Mouse (Mus musculus) forebrain, embryonic 16.5 days (tissue): Measurements from ENCODE around the gene Tnfrsf14. TPM values are rescaled to one million over a fixed set of nuclear protein-coding genes. Genes with fewer than 3 reads are reported as not detected.

Experiments
- ATAC-seq: fragments of 200-750 bp; cut with Nextera tagmentation; 2 replicates; pipeline ENCODE4 v1.8.0; 2017; ENCODE audit warnings: mild to moderate bottlenecking, moderate library complexity
- H3K27ac ChIP-seq: fragments of 300-500 bp; sonication (generic); 2 replicates; pipeline ENCODE4 v1.5.1; 2014; ENCODE audit warnings: low read length, control low read depth
- H3K27me3 ChIP-seq: fragments of 300-500 bp; sonication (generic); replicated peaks from 2 replicates; pipeline ENCODE4 v1.6.1; 2014; ENCODE audit warnings: low read length; ENCODE audit not compliant: control insufficient read depth, insufficient read depth
- H3K36me3 ChIP-seq: fragments of 300-500 bp; sonication (generic); 2 replicates; pipeline ENCODE4 v1.6.1; 2014; ENCODE audit not compliant: control insufficient read depth, insufficient read depth
- H3K4me1 ChIP-seq: fragments of 300-500 bp; sonication (generic); replicated peaks from 2 replicates; pipeline ENCODE4 v1.6.1; 2014; ENCODE audit warnings: low read length; ENCODE audit not compliant: control insufficient read depth, insufficient read depth
- H3K4me2 ChIP-seq: fragments of 300-500 bp; sonication (generic); 2 replicates; pipeline ENCODE4 v1.6.1; 2014; ENCODE audit warnings: mild to moderate bottlenecking, low read length, control low read depth
- H3K4me3 ChIP-seq: fragments of 300-500 bp; sonication (generic); replicated peaks from 2 replicates; pipeline ENCODE4 v1.5.1; 2014; ENCODE audit warnings: mild to moderate bottlenecking, low read length, control low read depth
- H3K9ac ChIP-seq: fragments of 300-500 bp; sonication (generic); replicated peaks from 2 replicates; pipeline ENCODE4 v1.6.1; 2014; ENCODE audit warnings: low read depth, low read length, control low read depth
- H3K9me3 ChIP-seq: fragments of 300-500 bp; sonication (generic); 2 replicates; pipeline ENCODE4 v1.6.1; 2016; ENCODE audit warnings: low read length; ENCODE audit not compliant: control insufficient read depth
- WGBS: fragments of 180-500 bp; shearing (Covaris S2); extraction: QIAGEN DNeasy Blood & Tissue Kit; methylation state at CpG from one replicate; pipeline ENCODE4 v1.1.7; 2014; 5-methylcytosine and 5-hydroxymethylcytosine counted together
- polyA plus RNA-seq: library from polyadenylated mRNA; unstranded; fragments of >200 nt; fragmentation: Nextera tagmentation; extraction: Ambion mirVana; gene quantifications from 2 replicates; pipeline ENCODE4 v1.2.1, GENCODE M21; 2015

Gene Tnfrsf14
- polyA plus RNA-seq, 1 experiment from 2014 or later = 0.27 TPM

- Histone ChIP-seq H3K4me1 (peaks cover 14% of the 10 kb centered on the region), H3K4me2 (no peak overlapping the region), H3K27ac (no peak overlapping the region), H3K9ac (no peak overlapping the region), H3K36me3 (no peaks in the 10 kb centered on the region), H3K27me3 (no peaks in the 10 kb centered on the region), H3K4me3 (no peak overlapping the region), H3K9me3 (no peaks in the 10 kb centered on the region)
- WGBS = 86% methylated on average over 5 of the region's 5 CpGs
- ATAC-seq = no peak
These were observed 32.8 kb downstream of the Tnfrsf14 start for GRCm38 (mm10) chr4:154895549-154895948.

GRCm38 (mm10) chr4:154890887-154891286 is 37.5 kb downstream of the Tnfrsf14 start:
- Histone ChIP-seq H3K4me3 (no peak overlapping the region), H3K4me1 (no peaks in the 10 kb centered on the region), H3K27ac (no peak overlapping the region), H3K4me2 (no peak overlapping the region), H3K27me3 (no peaks in the 10 kb centered on the region), H3K9ac (no peak overlapping the region), H3K36me3 (no peaks in the 10 kb centered on the region), H3K9me3 (no peaks in the 10 kb centered on the region)
- no peak for ATAC-seq
- 92% methylated on average over 14 of the region's 14 CpGs for WGBS

GRCm38 (mm10) chr4:154887593-154888250 is 40.6 kb downstream of the Tnfrsf14 start:
- Histone ChIP-seq H3K4me2 (no peak overlapping the region), H3K36me3 (no peaks in the 10 kb centered on the region), H3K27me3 (no peaks in the 10 kb centered on the region), H3K9ac (no peak overlapping the region), H3K9me3 (no peaks in the 10 kb centered on the region), H3K27ac (no peak overlapping the region), H3K4me3 (no peak overlapping the region), H3K4me1 (no peaks in the 10 kb centered on the region)
- 82% methylated on average over 15 of the region's 15 CpGs for WGBS
- no peak for ATAC-seq

GRCm38 (mm10) chr4:154886876-154887592 is 41.3 kb downstream of the Tnfrsf14 start:
- H3K27me3 ChIP-seq = no peaks in the 10 kb centered on the region
- no peak overlapping the region for H3K4me2 ChIP-seq
- no peaks in the 10 kb centered on the region for H3K9me3 ChIP-seq
- H3K4me3 ChIP-seq = no peak overlapping the region
- H3K36me3 ChIP-seq = no peaks in the 10 kb centered on the region
- no peak overlapping the region for H3K27ac ChIP-seq
- no peaks in the 10 kb centered on the region for H3K4me1 ChIP-seq
- 70% methylated on average over 13 of the region's 13 CpGs for WGBS
- H3K9ac ChIP-seq = no peak overlapping the region
- no peak for ATAC-seq

DNA sequence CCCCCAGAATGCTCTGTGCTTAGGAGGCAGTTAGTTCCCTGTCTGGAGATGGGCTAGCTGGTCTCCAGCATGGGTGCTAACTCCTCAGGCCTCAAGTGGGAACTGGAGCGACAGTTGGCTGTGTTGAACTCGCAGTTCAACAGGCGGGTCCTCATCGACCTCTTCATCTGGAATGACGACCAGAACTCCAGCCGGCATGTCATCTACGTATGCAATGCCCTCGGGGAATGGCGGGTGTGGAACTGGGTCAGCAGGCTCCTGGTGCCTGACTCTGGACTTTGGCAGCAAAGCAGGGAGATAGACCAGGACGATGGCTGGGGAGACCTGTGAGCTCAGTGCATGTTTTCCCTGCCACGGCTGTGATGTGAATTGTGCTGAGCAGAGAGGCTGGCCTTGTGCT is 42.9 kb downstream of the Tnfrsf14 start:
- H3K4me1 ChIP-seq = no peaks in the 10 kb centered on the region
- H3K36me3 ChIP-seq = no peaks in the 10 kb centered on the region
- WGBS = 89% methylated on average over 11 of the region's 11 CpGs
- no peak overlapping the region for H3K4me3 ChIP-seq
- no peak overlapping the region for H3K9ac ChIP-seq
- no peak overlapping the region for H3K27ac ChIP-seq
- ATAC-seq = no peak
- H3K4me2 ChIP-seq = no peak overlapping the region
- H3K9me3 ChIP-seq = no peaks in the 10 kb centered on the region
- no peaks in the 10 kb centered on the region for H3K27me3 ChIP-seq

GRCm38 (mm10) chr4:154882014-154882659 is 46.2 kb downstream of the Tnfrsf14 start:
- H3K9ac ChIP-seq = no peak overlapping the region
- 36% methylated on average over 14 of the region's 14 CpGs for WGBS
- H3K27me3 ChIP-seq = no peaks in the 10 kb centered on the region
- H3K9me3 ChIP-seq = no peaks in the 10 kb centered on the region
- H3K4me2 ChIP-seq = no peak overlapping the region
- ATAC-seq = no peak
- no peaks in the 10 kb centered on the region for H3K36me3 ChIP-seq
- peaks cover 5% of the 10 kb centered on the region; the same call in 1 of the 2 replicates for H3K4me1 ChIP-seq
- no peak overlapping the region for H3K4me3 ChIP-seq
- H3K27ac ChIP-seq = no peak overlapping the region

- 82% methylated on average over 6 of the region's 6 CpGs for WGBS
- no peak overlapping the region for H3K27ac ChIP-seq
- ATAC-seq = no peak
- no peaks in the 10 kb centered on the region for H3K36me3 ChIP-seq
- H3K9ac ChIP-seq = no peak overlapping the region
- H3K9me3 ChIP-seq = no peaks in the 10 kb centered on the region
- peaks cover 5% of the 10 kb centered on the region; the same call in 1 of the 2 replicates for H3K4me1 ChIP-seq
- no peak overlapping the region for H3K4me3 ChIP-seq
- H3K27me3 ChIP-seq = no peaks in the 10 kb centered on the region; the same call in 1 of the 2 replicates
- no peak overlapping the region for H3K4me2 ChIP-seq
These were observed 47.6 kb downstream of the Tnfrsf14 start for GRCm38 (mm10) chr4:154880730-154881129.

DNA sequence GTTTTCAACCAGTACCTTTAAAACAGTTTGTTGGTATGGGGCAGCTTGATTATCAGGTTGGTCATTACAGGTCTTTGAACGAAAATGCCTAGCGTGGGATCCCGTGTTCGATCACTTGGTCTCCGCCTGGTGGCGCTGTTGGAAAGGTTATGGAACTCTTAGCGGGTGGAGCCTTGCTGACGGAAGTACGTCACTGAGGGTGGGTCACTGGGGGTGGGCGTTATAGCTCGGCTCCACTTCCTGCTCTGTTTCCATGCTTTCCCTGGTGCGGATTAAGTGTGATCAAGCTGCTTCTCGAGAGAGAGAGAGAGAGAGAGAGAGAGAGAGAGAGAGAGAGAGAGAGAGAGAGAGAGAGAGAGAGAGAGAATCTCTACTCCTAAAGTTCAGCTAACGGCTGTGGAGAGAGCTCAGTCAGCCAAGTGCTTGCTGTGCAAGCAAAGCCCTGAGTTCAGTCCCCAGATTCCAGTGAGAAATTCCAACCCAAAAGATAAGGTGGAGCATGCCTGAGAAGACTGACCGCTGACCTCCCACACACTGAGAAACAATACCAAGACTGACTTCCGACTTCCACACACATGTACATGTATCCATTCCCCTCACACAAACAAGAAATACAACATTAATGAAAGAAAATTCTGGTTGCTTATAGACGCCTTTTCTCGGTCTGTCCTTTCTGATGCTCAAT is 50.4 kb downstream of the Tnfrsf14 start:
- Histone ChIP-seq H3K9me3 (no peaks in the 10 kb centered on the region), H3K9ac (no peak overlapping the region; the same call in 1 of the 2 replicates), H3K4me3 (peak overlapping the region; percentile 27), H3K36me3 (no peaks in the 10 kb centered on the region), H3K27ac (no peak overlapping the region), H3K27me3 (no peaks in the 10 kb centered on the region; the same call in 1 of the 2 replicates), H3K4me2 (peak overlapping the region; percentile 44), H3K4me1 (peaks cover 5% of the 10 kb centered on the region; the same call in 1 of the 2 replicates)
- WGBS = 11% methylated on average over 18 of the region's 18 CpGs
- ATAC-seq = peak; percentile 97

- ATAC-seq = no peak
- H3K36me3 ChIP-seq = no peaks in the 10 kb centered on the region
- WGBS = 76% methylated on average over 6 of the region's 6 CpGs
These were observed 55.2 kb downstream of the Tnfrsf14 start for GRCm38 (mm10) chr4:154873186-154873585.

More at GRCm38 (mm10) chr4:154873186-154873585, 55.2 kb downstream of the Tnfrsf14 start:
- Histone ChIP-seq H3K9ac (no peak overlapping the region), H3K4me3 (no peak overlapping the region), H3K4me2 (no peak overlapping the region), H3K4me1 (peaks cover 4% of the 10 kb centered on the region), H3K27ac (no peak overlapping the region), H3K9me3 (no peaks in the 10 kb centered on the region), H3K27me3 (peaks cover 5% of the 10 kb centered on the region; the same call in 1 of the 2 replicates)
